Mouse (Mus musculus): ENCODE data around the gene Tmem59l.

The Tmem59l gene

GRCm38 (mm10) chr8:70488931-70489470 is 1.8 kb upstream of the Tmem59l start:
- no peak for DNase-seq (ENCODE audit: low spot score)

- DNase-seq (ENCODE audit: low spot score) = no peak
These were observed 1.0 kb upstream of the Tmem59l start for GRCm38 (mm10) chr8:70487993-70488796.

DNA sequence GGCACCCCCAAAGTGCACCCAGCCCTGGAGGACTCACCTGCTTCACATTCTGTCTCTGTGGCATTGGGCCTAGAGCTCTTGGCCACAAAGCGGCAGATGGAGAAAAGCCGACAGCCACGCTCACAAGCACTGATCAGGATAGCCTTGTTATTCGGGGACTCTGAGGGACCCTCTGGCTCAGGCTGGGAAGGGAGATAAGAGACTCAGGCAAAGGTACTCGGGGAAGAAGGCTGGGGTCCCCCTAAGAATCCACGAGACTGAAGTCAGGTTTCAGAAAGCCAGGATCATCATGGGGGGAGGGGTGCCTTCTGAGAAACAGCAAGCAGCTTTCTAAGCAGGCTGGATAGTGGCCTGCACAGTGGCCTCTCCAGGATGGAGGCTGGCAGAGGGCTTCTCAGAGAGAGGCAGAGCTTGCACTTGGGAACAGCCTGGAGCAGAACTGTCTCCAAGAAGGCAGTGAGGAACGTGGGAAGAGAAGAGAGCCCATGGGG is 922 bp downstream of the Tmem59l start:
- DNase-seq (ENCODE audit: low spot score) = no peak

GRCm38 (mm10) chr8:70482943-70483342 is 4.2 kb downstream of the Tmem59l start:
- DNase-seq (ENCODE audit: low spot score) = no peak

DNA sequence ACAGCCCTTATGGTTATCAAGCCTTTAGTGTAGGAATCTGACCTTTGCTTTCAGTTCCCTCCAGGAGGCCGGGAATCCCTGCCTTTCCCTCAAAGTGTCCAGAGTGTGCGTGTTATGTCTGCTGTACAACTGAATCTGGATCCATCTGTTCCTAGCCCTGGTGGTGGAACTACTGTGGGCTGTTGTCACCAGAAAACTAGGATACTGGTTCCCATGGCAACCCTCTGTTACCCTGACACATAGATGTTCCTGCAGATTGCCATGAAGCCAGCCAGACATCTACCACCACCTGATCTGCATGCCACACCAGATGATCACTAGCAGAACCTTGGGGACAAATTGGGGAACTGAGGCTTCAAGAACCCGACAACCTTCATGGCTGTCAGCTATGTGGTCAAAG is 5.2 kb downstream of the Tmem59l start:
- no peak for DNase-seq (ENCODE audit: low spot score)

GRCm38 (mm10) chr8:70477269-70477982 is 9.7 kb downstream of the Tmem59l start:
- DNase-seq (ENCODE audit: low spot score) = no peak

DNA sequence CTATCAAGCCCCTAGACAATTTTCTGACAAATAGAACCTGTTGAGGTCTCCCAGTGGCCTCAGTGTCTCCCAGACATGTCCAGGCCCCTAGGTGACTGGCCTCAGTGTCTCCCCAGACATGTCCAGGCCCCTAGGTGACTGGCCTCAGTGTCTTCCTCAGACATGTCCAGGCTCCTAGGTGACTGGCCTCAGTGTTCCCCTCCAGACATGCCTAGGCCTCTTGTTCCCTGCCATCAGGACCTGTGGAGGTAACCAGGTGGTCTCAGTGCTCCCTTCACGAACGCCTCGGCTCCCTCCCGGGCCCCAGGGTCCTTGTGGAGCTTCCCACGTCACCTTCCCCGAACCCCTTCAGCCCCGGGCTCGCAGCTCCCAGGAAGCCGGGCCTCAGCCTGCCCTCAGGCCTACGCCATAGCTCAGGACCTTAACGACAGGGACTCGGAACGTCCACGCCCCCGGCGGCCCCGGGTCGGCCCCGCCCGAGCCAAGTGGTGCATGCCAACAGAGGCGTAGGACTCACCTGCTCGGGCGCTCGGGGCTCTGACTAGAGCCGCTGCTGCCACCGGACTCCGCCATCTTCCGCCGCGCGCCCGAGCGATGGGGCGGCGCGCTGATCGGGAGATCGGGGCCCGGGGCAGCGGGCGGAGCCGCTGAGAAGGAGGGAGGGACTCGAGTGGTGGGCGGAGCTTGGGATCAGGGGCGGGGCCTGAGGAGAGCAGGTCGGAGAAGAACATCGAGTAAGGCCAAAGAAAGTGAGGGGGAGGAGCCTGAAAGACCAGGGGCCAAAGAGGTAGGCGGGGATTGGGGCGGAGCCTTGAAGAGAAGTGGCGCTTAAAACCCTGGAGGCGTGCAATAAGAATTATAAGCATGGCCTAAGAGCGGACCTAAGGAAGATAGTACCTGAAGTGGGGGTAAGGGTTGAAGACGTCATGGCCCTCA is 10.6 kb downstream of the Tmem59l start, which contains the start of gene Klhl26:
TSS of gene Klhl26 (minus strand) at position 636 of the 936 bp plus-strand sequence.
- DNase-seq (ENCODE audit: low spot score) = peak; percentile 97

DNA sequence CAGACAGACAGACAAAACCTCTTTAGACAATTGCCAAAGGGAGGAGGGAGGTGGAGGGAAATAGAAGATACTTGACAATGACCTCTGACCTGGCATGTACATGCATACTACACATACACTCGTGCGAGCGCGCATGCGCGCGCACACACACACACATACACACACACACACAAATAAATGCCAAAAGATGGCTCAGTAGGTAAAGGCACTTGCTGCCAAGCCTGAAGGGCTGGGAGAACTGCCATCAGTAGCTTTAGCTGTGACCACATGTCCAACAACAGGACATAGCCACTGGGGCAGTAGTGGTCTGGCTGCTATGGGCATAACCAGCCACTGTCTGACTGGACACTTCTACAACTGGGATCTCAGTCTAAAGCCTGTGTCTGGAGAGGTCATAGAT is 15.3 kb downstream of the Tmem59l start:
- DNase-seq (ENCODE audit: low spot score) = no peak

DNA sequence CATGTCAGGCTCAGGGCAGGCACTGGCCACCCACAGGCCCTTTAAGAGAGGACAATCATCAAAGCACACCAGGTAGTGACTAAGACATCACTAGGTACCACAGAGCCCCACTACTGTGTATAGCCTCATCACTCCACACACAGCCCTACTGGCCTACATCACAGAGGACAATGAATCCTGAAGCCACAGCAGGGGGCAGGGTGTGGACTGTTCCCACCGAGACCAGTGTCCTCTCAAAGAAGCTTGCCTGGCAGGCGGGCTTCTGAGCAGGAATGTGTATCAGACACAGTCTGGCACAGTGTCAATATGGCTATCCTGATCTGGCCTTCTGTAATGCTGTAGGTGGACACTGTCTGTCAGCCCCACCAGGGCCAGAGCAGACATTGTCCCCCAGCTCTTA is 17.2 kb downstream of the Tmem59l start:
- no peak for DNase-seq (ENCODE audit: low spot score)

DNA sequence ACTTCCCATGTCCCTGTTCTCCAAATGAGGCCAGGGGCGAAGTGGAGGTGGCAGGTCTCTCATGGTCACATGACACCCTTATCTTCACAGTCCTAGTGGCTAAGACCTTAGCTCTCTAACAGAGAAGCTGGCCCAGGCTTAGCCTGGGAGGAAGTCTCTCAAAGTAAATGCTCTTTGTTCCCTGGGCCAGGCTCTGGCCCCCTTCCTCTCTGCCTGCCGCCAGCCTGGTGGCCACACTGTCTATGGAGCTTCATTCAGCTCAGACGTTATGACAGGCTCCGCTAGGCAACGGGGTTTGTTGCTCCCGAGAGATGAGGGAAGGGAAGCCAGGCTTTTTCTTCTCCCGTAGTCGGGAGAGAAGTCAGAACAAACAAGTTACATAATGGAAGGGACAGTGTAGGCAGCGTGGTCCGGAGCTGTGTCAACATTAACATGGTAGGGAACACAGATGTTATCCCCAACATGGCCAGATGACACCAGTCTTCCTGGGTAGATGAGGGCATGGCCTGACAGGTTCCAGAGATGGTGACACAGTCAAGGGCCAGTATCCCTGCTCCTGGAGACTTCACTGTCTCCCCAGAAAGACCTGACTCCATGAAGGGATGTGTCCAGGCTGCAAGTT is 17.8 kb downstream of the Tmem59l start:
- no peak for DNase-seq (ENCODE audit: low spot score)

DNA sequence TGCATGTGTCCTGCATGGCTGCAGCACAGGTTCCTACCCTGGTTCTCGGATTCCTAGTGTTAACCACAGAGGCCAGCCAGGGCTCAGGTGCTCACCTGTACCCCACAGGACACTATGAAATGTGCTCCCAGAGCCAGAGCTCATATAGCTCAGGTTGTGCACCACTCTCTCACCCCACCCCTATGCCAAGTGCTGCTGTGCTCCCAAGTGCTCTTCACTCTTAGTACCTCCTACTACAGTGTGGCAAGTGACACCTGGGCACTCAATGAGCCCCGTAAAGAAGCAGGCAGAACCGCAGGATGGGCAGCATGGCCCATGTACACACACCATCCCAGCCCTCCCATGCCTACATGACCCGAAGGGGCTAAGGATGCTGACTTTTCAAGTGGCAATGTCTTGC is 18.4 kb downstream of the Tmem59l start:
- DNase-seq (ENCODE audit: low spot score) = no peak

DNA sequence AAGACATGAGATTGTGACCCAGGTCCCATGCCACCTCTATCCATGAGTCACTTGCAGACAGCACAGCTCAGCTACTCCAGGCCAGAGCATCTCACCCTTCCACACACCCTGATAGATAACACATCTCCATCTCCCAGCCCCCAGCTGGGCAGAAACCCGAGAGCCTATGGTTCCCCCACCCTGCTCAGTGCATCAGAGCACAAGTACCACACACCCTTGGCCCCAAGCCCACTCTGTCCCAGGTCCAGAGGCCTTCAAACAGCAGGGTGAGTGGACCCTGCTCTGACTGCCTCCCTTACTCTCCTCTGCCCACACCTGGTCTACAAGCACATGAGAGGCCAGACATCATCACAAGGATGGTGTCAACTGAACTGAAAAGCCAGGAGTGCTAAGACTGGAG is 19.3 kb downstream of the Tmem59l start:
- no peak for DNase-seq (ENCODE audit: low spot score)

DNA sequence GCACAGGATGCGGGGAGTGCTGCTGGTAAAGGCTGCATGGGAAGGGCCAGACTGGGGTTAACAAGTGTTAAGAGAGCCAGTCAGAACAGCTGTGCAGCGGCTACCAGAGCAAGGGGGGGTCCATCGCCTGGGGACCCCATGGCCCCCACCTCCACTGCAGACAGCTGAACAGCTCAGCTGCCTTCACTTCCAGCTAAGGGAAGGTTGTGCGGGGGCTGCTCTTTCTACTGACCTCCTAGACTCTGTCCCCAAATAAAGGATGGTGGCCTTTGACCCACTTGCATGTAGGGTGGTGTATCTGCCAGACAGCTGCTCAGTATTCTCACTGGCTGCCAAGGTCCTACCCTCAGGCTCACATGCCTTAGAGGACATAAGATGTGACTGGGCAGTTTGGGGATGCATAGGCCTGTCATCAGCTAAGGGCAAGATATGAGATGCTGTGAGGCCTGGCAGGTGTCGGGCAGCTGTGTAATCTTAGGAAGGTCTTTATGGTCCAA is 19.9 kb downstream of the Tmem59l start:
- DNase-seq (ENCODE audit: low spot score) = no peak

GRCm38 (mm10) chr8:70466771-70467170 is 20.4 kb downstream of the Tmem59l start:
- no peak for DNase-seq (ENCODE audit: low spot score)

DNA sequence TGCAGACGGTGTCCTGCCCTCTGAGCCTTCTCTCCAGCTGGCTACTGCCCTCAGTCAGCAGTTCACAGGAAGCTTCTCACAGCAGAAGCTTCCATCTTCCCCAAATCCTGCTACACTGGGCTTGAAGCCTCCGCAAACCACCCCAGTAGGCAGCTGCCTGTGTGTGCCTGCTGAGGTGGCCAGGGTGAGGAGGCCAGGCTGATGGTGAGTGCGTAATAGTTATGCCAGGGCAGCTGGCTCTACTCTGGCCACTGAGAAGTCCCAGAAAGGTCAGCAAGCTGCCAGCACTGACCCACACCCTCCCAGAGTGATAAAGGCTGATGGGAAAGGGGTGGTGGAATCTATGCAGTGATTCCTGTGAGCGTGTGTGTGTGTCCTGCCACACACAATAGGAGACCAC is 20.9 kb downstream of the Tmem59l start:
- no peak for DNase-seq (ENCODE audit: low spot score)

DNA sequence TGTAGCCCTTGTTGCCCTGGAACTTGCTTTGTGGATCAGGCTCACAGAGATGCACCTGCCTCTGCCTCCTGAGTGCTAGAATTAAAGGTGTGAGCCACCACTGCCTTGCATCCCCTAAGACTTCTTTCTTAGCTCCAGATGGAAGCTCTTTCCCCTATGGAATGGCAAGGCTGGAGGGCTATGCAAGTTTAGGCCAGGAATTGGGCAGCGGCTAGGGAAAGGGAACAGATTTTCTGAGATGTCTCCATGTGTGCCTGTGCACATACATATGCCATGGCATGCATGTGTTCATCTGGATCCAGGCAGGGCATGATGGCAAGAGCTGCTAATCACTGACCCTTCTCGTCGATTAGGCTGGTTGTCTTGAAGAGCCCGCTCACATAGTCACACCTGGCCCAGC is 21.5 kb downstream of the Tmem59l start:
- DNase-seq (ENCODE audit: low spot score) = no peak

DNA sequence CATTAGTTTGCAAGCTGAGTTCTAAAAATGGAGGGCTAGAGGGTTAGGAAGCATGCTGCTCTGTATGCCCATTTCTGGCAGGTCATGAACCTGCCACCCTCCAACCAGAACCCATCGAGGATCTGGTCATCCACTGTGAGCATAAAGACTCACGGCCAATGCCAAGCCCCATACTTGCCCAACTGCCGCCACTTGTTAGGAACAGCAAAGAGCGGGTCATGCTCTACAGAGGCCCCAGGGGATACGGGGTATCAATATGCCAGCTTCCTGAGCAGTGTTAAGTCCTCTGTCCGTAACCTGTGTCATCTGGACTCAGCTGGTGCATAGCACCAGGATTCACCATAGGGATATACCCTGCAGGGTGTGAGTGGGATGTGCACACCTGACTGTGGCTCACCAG is 23.0 kb downstream of the Tmem59l start:
- DNase-seq (ENCODE audit: low spot score) = no peak

DNA sequence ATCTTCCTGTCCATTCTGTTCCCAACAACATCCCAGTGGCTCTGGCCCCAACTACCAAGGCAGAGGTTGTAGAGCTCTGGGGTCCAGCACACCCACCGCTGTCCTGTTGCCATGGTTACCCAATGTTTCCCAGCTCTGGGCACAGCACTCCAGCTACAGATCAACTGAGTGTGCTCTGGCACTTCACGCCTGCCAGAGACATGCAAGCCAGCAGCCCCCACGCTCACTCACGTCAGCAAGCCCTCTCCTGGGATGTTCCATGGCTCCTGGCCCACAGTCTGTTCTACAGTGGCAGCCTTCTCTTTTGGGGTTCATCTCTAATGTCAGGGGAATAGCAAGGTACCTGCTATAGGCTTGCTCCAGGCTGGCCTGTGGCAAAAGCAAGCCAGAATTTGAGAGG is 23.9 kb downstream of the Tmem59l start:
- DNase-seq (ENCODE audit: low spot score) = no peak

DNA sequence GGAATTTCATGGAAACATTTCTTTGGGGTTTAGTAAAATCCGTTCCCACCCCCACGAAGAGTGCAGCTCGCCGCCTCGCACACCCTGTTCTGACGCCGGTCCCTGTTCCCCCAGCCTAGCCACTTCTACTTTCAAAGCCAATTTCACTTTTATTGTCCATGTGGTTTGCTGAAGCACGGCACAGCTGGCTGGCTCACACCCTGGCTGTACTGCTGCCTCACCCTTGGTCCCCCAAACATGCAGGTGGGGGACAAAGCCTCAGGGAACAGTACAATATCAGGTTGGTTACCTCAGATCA is 24.7 kb downstream of the Tmem59l start:
- DNase-seq (ENCODE audit: low spot score) = no peak

DNA sequence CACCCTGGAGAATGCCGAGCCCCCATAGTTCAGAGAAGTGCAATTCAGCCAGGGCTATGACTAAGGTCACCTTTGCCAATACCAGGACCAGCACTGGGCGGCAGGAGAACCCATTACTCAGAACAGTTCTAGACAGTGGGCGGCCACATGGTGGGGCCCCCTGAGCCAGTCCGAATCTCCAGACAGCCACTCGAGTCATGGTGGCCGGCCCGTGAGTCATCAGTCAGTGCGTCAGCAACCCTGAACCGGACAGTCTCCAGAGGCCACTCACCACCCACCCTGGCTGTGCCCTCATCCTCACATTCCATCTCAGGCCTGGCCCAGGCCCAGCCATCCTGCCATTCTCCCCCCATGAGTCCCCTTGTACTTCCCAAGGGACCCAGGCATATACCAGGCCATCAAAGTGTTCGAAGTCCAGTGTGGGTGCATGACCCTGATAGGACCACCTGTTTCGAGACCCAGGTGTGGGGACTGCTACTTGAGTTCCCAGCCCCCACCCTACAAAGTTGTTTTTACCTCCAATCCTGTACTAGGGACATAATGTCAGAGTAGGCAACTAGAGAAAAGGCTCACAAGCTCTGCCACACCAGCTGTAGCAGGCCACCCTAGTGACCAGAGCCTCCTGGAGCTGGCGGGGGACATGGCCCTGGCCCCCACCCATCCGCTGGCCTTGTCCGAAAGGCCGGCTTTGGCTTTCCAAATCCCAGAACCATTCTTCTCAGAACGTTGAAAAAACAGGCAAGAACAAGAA is 25.2 kb downstream of the Tmem59l start:
- DNase-seq (ENCODE audit: low spot score) = no peak

- no peak for DNase-seq (ENCODE audit: low spot score)
These were observed 26.6 kb downstream of the Tmem59l start for GRCm38 (mm10) chr8:70460606-70461005.
